ENCODE assay signal across 9 mouse cellular contexts in the genomic region with DNA sequence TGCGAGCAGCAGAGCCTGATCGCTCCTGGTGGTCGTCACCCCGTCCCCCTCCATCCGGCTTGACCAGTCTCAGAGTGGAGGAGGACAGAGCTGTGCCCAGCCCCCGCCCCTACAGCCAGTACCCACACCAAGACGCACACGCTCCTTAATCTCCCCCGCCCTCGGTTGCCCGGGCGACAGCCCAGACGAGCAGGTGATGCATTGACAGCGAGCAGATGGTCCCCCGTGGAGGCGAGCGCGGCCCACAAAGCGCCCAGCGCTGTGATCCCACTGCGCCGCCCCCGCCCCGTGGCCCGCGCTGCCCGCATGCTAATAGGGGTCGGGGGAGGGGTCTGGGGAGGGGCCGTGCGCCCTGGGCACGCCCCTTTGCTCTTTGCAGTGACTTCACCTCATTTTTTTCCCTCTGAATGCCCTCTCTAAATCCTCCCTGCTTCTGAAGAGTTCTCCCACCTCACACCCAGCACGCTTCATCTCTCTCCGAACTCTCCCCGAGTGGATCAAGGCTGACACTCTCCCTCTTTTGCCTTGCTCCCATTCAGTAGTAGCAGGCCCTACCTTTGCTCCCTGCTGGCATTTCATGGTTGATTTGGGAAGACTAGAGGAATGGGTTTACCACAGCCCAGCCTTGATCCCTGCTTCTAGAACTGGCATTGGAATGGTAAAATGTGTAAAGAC. TPM values are rescaled to one million over a fixed set of nuclear protein-coding genes. Genes with fewer than 3 reads are reported as not detected.
DNase-seq lines count a peak whose midpoint lies in the region; ATAC-seq lines count a peak whose summit lies in the region.
"Had no signal": no experiment of that assay in that cellular context is flagged by ENCODE, and none has a peak within 500 bp of the region (broad histone marks: within the 10 kb centered on the region; RNA-seq: fewer than 3 reads in every experiment).

No protein-coding gene starts in this region.

- H3K9me3 ChIP-seq in megakaryocyte, embryonic 14.5 days: no peaks in the 10 kb centered on the region
- H3K9me3 ChIP-seq in stomach, embryonic 16.5 days (replicated peaks; ENCODE audit: control insufficient read depth, low read length): no peaks in the 10 kb centered on the region

- peaks cover 9% of the 10 kb centered on the region for H3K27me3 ChIP-seq in megakaryocyte, embryonic 14.5 days (replicated peaks)
- peaks cover 7% of the 10 kb centered on the region for H3K27me3 ChIP-seq in stomach, embryonic 16.5 days (ENCODE audit: control insufficient read depth, insufficient read depth, low read length)

- H3K27ac ChIP-seq in stomach, embryonic 16.5 days (ENCODE audit: low read length): 0 out of 2 replicates have a peak overlapping the region, but pooled peaks have one; percentile 14
- H3K27ac ChIP-seq: heart, adult 2 months had no signal

- H3K9ac ChIP-seq in stomach, embryonic 16.5 days (ENCODE audit: low read length): peak overlapping the region; percentile 54

- peak; percentile 84 to 91 for DNase-seq in cerebellum, postnatal 10 days
- DNase-seq in frontal cortex, postnatal 14 days (ENCODE audit: low spot score in 2 of 2): peak; percentile 47 to 51
- DNase-seq in left cerebral cortex, adult 18-20 months (ENCODE audit: low spot score in 2 of 2): peak; percentile 64 to 82
- peak; percentile 87 for DNase-seq in mesoderm, embryonic 11.5 days (ENCODE audit: low read depth, low spot score)
- no peak for DNase-seq in spleen, postnatal 36 days (ENCODE audit: low spot score in 2 of 2)

- peak overlapping the region; percentile 28 for H3K4me3 ChIP-seq in megakaryocyte, embryonic 14.5 days (replicated peaks)
- peak overlapping the region; percentile 46 for H3K4me3 ChIP-seq in stomach, embryonic 16.5 days (replicated peaks; ENCODE audit: low read length)
- H3K4me3 ChIP-seq: heart, adult 2 months had no signal

- H3K36me3 ChIP-seq in megakaryocyte, embryonic 14.5 days (replicated peaks; ENCODE audit: low read length): no peaks in the 10 kb centered on the region
- H3K36me3 ChIP-seq in stomach, embryonic 16.5 days (ENCODE audit: control insufficient read depth, insufficient read depth, low read length): no peaks in the 10 kb centered on the region

- no peak for ATAC-seq in megakaryocyte, adult 5-6 weeks (ENCODE audit: poor library complexity, severe bottlenecking)
- peak; percentile 87 for ATAC-seq in stomach, embryonic 16.5 days (ENCODE audit: insufficient read depth, low FRiP score)

- H3K4me2 ChIP-seq in stomach, embryonic 16.5 days (ENCODE audit: low read depth, low read length): peak overlapping the region; percentile 80

- H3K4me1 ChIP-seq in megakaryocyte, embryonic 14.5 days: 0 out of 2 replicates have a peak, but pooled peaks cover 3% of the 10 kb centered on the region
- peaks cover 9% of the 10 kb centered on the region for H3K4me1 ChIP-seq in stomach, embryonic 16.5 days (ENCODE audit: control insufficient read depth, insufficient read depth, low read length)

- 1% methylated on average over 32 of the region's 34 CpGs for WGBS in stomach, embryonic 16.5 days

RNA-seq across cellular contexts. Expression of a gene that starts 0.5 kb away (rescaled TPM):
- polyA plus RNA-seq in megakaryocyte, embryonic 14.5 days (2012; ENCODE audit: insufficient read depth, low replicate concordance): not detected in 2 replicates
- not detected in 2 replicates for total RNA-seq in megakaryocyte, adult 5-6 weeks (2015)
- total RNA-seq in megakaryocyte, adult 5-6 weeks (2017): not detected in 2 replicates
- total RNA-seq in left cerebral cortex, adult 18-20 months (2021): not detected
- polyA plus RNA-seq in stomach, embryonic 16.5 days (2015; fragmentation: Nextera tagmentation; extraction: Ambion mirVana): not detected in 2 replicates
- total RNA-seq: heart, adult 2 months had no signal

RNA-seq across cellular contexts. Expression of a gene that starts 50.6 kb away (rescaled TPM):
- polyA plus RNA-seq in megakaryocyte, embryonic 14.5 days (2012; ENCODE audit: insufficient read depth, low replicate concordance): 2.0 TPM in 1 of 2 replicates, not detected in the other
- 1.9 TPM in 1 of 2 replicates, not detected in the other for total RNA-seq in megakaryocyte, adult 5-6 weeks (2015)
- 0.04 and 0.41 TPM in 2 replicates for total RNA-seq in megakaryocyte, adult 5-6 weeks (2017)
- total RNA-seq in left cerebral cortex, adult 18-20 months (2021): under 1 TPM; 0.09 to 0.37 TPM
- polyA plus RNA-seq in stomach, embryonic 16.5 days (2015; fragmentation: Nextera tagmentation; extraction: Ambion mirVana): 2.2 and 6.3 TPM in 2 replicates

Comparison
In these comparisons a context has a peak if more than half of its experiments do, and no peak if none do; other contexts are left out.
1. DNase-seq: peak in cerebellum, postnatal 10 days (2 of 2), frontal cortex, postnatal 14 days (2 of 2), left cerebral cortex, adult 18-20 months (2 of 2) and mesoderm, embryonic 11.5 days (single experiment); none in spleen, postnatal 36 days (0 of 2).